Mouse (Mus musculus) heart, embryonic 12.5 days (tissue): ENCODE measurements at regions not wholly inside any gene's neighbourhood (a gene's known extent, or its start where the extent isn't known, plus 50 kb on each side); places are given as distances from the start of the nearest gene placed in this dataset.

Experiments
- ATAC-seq: fragments of 200-750 bp; cut with Nextera tagmentation; 2 replicates; pipeline ENCODE4 v1.8.0; 2017; ENCODE audit warnings: moderate TSS enrichment, moderate library complexity; ENCODE audit not compliant: insufficient number of reproducible peaks, low FRiP score
- H3K27ac ChIP-seq: fragments of 300-500 bp; sonication (generic); 2 replicates; pipeline ENCODE4 v1.5.1; 2016; ENCODE audit warnings: mild to moderate bottlenecking, moderate library complexity; ENCODE audit not compliant: poor library complexity, severe bottlenecking
- H3K27me3 ChIP-seq: fragments of 300-500 bp; sonication (generic); replicated peaks from 2 replicates; pipeline ENCODE4 v1.6.1; 2016; ENCODE audit warnings: mild to moderate bottlenecking, moderate library complexity
- H3K36me3 ChIP-seq: fragments of 300-500 bp; sonication (generic); 2 replicates; pipeline ENCODE4 v1.6.1; 2016; ENCODE audit warnings: mild to moderate bottlenecking, moderate library complexity
- H3K4me1 ChIP-seq: fragments of 300-500 bp; sonication (generic); replicated peaks from 2 replicates; pipeline ENCODE4 v1.6.1; 2016; ENCODE audit warnings: mild to moderate bottlenecking
- H3K4me2 ChIP-seq: fragments of 300-500 bp; sonication (generic); 2 replicates; pipeline ENCODE4 v1.6.1; 2016; ENCODE audit warnings: mild to moderate bottlenecking, moderate library complexity
- H3K4me3 ChIP-seq: fragments of 300-500 bp; sonication (generic); 2 replicates; pipeline ENCODE4 v1.5.1; 2016; ENCODE audit warnings: mild to moderate bottlenecking
- H3K9ac ChIP-seq: fragments of 300-500 bp; sonication (generic); 2 replicates; pipeline ENCODE4 v1.6.1; 2016; ENCODE audit warnings: mild to moderate bottlenecking, moderate library complexity
- H3K9me3 ChIP-seq: fragments of 300-500 bp; sonication (generic); replicated peaks from 2 replicates; pipeline ENCODE4 v1.6.1; 2016; ENCODE audit warnings: mild to moderate bottlenecking, moderate library complexity
- WGBS: fragments of 180-500 bp; shearing (Covaris S2); methylation state at CpG from one replicate; pipeline ENCODE4 v1.1.7; 2016; 5-methylcytosine and 5-hydroxymethylcytosine counted together

- no peak overlapping the region for H3K9ac ChIP-seq
- 56% methylated on average over 4 of the region's 4 CpGs for WGBS
- H3K27me3 ChIP-seq, result no peaks in the 10 kb centered on the region
- H3K36me3 ChIP-seq, result no peaks in the 10 kb centered on the region
- no peak overlapping the region for H3K4me3 ChIP-seq
- peaks cover 5% of the 10 kb centered on the region; the same call in 1 of the 2 replicates for H3K4me1 ChIP-seq
- ATAC-seq, result no peak
- H3K4me2 ChIP-seq, result no peak overlapping the region
- H3K9me3 ChIP-seq, result no peaks in the 10 kb centered on the region
- no peak overlapping the region for H3K27ac ChIP-seq
Measured at GRCm38 (mm10) chr12:118650483-118651160, 195.5 kb upstream of the Sp8 start.

- Histone ChIP-seq H3K27me3 (no peaks in the 10 kb centered on the region), H3K27ac (no peak overlapping the region), H3K36me3 (no peaks in the 10 kb centered on the region), H3K4me2 (no peak overlapping the region), H3K4me1 (peaks cover 5% of the 10 kb centered on the region; the same call in 1 of the 2 replicates), H3K9ac (no peak overlapping the region), H3K4me3 (no peak overlapping the region), H3K9me3 (no peaks in the 10 kb centered on the region)
- WGBS, result 84% methylated on average over 3 of the region's 3 CpGs
- no peak for ATAC-seq
Measured at GRCm38 (mm10) chr12:118649323-118649973, 196.7 kb upstream of the Sp8 start.

- peaks cover 5% of the 10 kb centered on the region; the same call in 1 of the 2 replicates for H3K4me1 ChIP-seq
- H3K9me3 ChIP-seq, result no peaks in the 10 kb centered on the region
- no peak for ATAC-seq
- H3K4me3 ChIP-seq, result no peak overlapping the region
- no peaks in the 10 kb centered on the region for H3K36me3 ChIP-seq
- no peak overlapping the region for H3K27ac ChIP-seq
- H3K4me2 ChIP-seq, result no peak overlapping the region
- H3K9ac ChIP-seq, result no peak overlapping the region
- H3K27me3 ChIP-seq, result no peaks in the 10 kb centered on the region
Measured at GRCm38 (mm10) chr12:118648673-118649072, 197.5 kb upstream of the Sp8 start.

- ATAC-seq, result no peak
- no peaks in the 10 kb centered on the region for H3K9me3 ChIP-seq
- H3K4me3 ChIP-seq, result no peak overlapping the region
- no peak overlapping the region for H3K9ac ChIP-seq
- H3K27me3 ChIP-seq, result no peaks in the 10 kb centered on the region
- no peak overlapping the region for H3K4me2 ChIP-seq
- no peak overlapping the region for H3K27ac ChIP-seq
- H3K36me3 ChIP-seq, result no peaks in the 10 kb centered on the region
- peaks cover 5% of the 10 kb centered on the region; the same call in 1 of the 2 replicates for H3K4me1 ChIP-seq
- 71% methylated on average over 12 of the region's 12 CpGs for WGBS
Measured at GRCm38 (mm10) chr12:118647270-118648042, 198.7 kb upstream of the Sp8 start.

- 73% methylated on average over 3 of the region's 3 CpGs for WGBS
- ATAC-seq, result no peak
- H3K9ac ChIP-seq, result no peak overlapping the region
- no peaks in the 10 kb centered on the region for H3K36me3 ChIP-seq
- H3K9me3 ChIP-seq, result no peaks in the 10 kb centered on the region
- H3K4me1 ChIP-seq, result no peaks in the 10 kb centered on the region
- no peak overlapping the region for H3K4me2 ChIP-seq
- no peak overlapping the region for H3K27ac ChIP-seq
- no peaks in the 10 kb centered on the region for H3K27me3 ChIP-seq
- H3K4me3 ChIP-seq, result no peak overlapping the region
Measured at GRCm38 (mm10) chr12:118640925-118641324, 205.2 kb upstream of the Sp8 start.

GRCm38 (mm10) chr12:118637214-118637613 lies 208.9 kb upstream of the Sp8 start:
- H3K9ac ChIP-seq, result no peak overlapping the region
- no peaks in the 10 kb centered on the region; the same call in 1 of the 2 replicates for H3K9me3 ChIP-seq
- H3K27me3 ChIP-seq, result no peaks in the 10 kb centered on the region
- H3K4me3 ChIP-seq, result no peak overlapping the region
- WGBS, result 51% methylated on average over 4 of the region's 4 CpGs
- H3K36me3 ChIP-seq, result no peaks in the 10 kb centered on the region
- no peaks in the 10 kb centered on the region for H3K4me1 ChIP-seq
- H3K4me2 ChIP-seq, result no peak overlapping the region
- no peak for ATAC-seq
- no peak overlapping the region for H3K27ac ChIP-seq

- Histone ChIP-seq H3K27ac (no peak overlapping the region), H3K4me3 (no peak overlapping the region), H3K9me3 (no peaks in the 10 kb centered on the region; the same call in 1 of the 2 replicates), H3K27me3 (no peaks in the 10 kb centered on the region), H3K36me3 (no peaks in the 10 kb centered on the region), H3K4me1 (no peaks in the 10 kb centered on the region), H3K4me2 (no peak overlapping the region), H3K9ac (no peak overlapping the region)
- no peak for ATAC-seq
- 44% methylated on average over 1 of the region's 1 CpGs for WGBS
Measured at GRCm38 (mm10) chr12:118635456-118635855, 210.7 kb upstream of the Sp8 start.

GRCm38 (mm10) chr12:118630373-118630772 lies 215.8 kb upstream of the Sp8 start:
- H3K4me2 ChIP-seq, result no peak overlapping the region

GRCm38 (mm10) chr12:118621697-118622485 lies 224.2 kb upstream of the Sp8 start:
- Histone ChIP-seq H3K9me3 (no peaks in the 10 kb centered on the region), H3K9ac (no peak overlapping the region), H3K27ac (peak overlapping the region; percentile 75; the same call in 1 of the 2 replicates), H3K4me2 (no peak overlapping the region), H3K27me3 (no peaks in the 10 kb centered on the region), H3K36me3 (no peaks in the 10 kb centered on the region), H3K4me1 (peaks cover 8% of the 10 kb centered on the region), H3K4me3 (no peak overlapping the region)
- WGBS, result 75% methylated on average over 1 of the region's 1 CpGs
- no peak for ATAC-seq

More at GRCm38 (mm10) chr12:118630373-118630772, 215.8 kb upstream of the Sp8 start:
- 63% methylated on average over 1 of the region's 1 CpGs for WGBS
- Histone ChIP-seq H3K9ac (no peak overlapping the region), H3K4me3 (no peak overlapping the region), H3K4me1 (no peaks in the 10 kb centered on the region), H3K27ac (no peak overlapping the region), H3K27me3 (no peaks in the 10 kb centered on the region), H3K36me3 (no peaks in the 10 kb centered on the region), H3K9me3 (no peaks in the 10 kb centered on the region; the same call in 1 of the 2 replicates)
- ATAC-seq, result no peak

GRCm38 (mm10) chr12:118620847-118621636 lies 225.1 kb upstream of the Sp8 start:
- H3K27me3 ChIP-seq, result no peaks in the 10 kb centered on the region
- peak; percentile 48; the same call in 1 of the 2 replicates for ATAC-seq
- H3K9ac ChIP-seq, result no peak overlapping the region
- WGBS, result 38% methylated on average over 5 of the region's 5 CpGs
- H3K4me3 ChIP-seq, result no peak overlapping the region
- H3K27ac ChIP-seq, result peak overlapping the region; percentile 75
- no peaks in the 10 kb centered on the region for H3K9me3 ChIP-seq
- H3K36me3 ChIP-seq, result no peaks in the 10 kb centered on the region
- H3K4me2 ChIP-seq, result peak overlapping the region; percentile 27
- H3K4me1 ChIP-seq, result peaks cover 8% of the 10 kb centered on the region
